Mouse (Mus musculus): Measurements from ENCODE around the gene Zdhhc6.

- TF ChIP-seq CEBPB (IDR thresholded peaks at IDR 0.05; ENCODE audit: low read depth), result no peak
- no peak for TF ChIP-seq CTCF (IDR thresholded peaks at IDR 0.05; ENCODE audit: control insufficient read depth, insufficient read depth, insufficient read length)
- no peak for TF ChIP-seq MAX (IDR thresholded peaks at IDR 0.05)
- no peak for TF ChIP-seq MYOD1 (IDR thresholded peaks at IDR 0.05; ENCODE audit: control insufficient read depth, insufficient read length, low read depth)
Observed at GRCm38 (mm10) chr19:55316901-55317300, 1.1 kb upstream of the Zdhhc6 start.

All from C2C12 (cell line).